Mouse (Mus musculus) kidney, postnatal 36 days (tissue): ENCODE data around the gene Gmpr.

Experiments
- DNase-seq, 2 experiments: peaks; one replicate each; pipeline ENCODE4 v3.0.0; 2021 to 2022; ENCODE audit warnings: mixed read lengths in 2 of 2

Gmpr gene

DNA sequence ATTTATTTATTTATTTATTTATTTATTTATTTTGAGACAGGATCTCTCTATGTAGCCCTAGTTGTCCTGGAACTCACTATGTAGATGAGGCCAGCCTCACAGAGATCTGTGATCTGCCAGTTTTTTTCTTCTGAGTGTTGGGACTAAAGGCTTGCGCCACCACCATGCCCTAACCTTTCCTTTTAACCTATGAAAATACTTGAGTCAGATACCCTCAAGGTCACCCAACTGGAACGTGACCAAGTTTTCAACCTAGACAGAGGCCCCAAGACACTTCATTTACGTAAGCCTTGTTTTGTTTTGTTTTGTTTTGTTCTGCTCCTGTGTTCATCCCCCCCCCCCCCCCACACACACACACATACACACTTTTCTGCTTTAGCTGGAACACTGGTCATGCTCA is 1.7 kb upstream of the Gmpr start:
- no peak for DNase-seq

DNA sequence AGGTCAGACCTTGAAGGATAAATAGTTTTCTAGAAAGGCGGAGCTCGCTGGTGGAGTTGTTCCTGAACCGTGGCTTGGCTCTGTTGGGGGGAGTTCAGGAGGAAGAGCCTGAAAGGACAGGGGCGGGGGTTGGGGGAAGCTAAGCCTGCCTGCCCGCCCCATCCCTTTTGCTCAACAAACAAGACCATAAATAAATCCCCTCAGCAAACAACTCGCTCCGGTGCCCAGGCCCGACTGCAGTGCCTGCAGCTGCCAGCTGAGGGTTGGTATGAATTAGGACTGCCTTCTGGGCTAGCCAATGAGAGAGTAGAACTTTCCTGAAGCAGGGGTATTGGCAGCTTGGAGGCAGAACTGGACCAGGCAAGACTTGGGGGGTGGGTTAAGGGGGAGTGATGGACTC is 1.3 kb downstream of the Gmpr start:
- DNase-seq: peak; percentile 85 to 86

DNA sequence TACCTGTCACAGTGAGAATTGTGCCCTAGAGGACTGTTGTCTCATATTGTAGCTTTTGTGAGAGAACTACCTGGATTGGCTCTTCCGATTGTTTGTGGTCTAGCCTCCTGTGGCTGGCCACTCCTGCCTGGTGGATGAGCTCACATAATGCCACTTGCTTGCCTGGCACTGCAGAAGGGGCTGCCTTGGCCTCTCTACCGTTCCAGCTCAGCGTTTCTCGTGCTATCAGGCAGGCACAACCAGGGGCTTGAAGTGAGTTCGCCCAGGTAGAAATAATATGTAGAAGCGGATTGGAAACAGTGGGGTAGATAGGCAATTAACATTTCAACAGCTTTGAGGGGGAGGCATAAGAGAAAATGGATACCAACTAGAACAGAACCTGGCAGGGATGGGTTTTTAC is 2.1 kb downstream of the Gmpr start:
- no peak for DNase-seq

DNA sequence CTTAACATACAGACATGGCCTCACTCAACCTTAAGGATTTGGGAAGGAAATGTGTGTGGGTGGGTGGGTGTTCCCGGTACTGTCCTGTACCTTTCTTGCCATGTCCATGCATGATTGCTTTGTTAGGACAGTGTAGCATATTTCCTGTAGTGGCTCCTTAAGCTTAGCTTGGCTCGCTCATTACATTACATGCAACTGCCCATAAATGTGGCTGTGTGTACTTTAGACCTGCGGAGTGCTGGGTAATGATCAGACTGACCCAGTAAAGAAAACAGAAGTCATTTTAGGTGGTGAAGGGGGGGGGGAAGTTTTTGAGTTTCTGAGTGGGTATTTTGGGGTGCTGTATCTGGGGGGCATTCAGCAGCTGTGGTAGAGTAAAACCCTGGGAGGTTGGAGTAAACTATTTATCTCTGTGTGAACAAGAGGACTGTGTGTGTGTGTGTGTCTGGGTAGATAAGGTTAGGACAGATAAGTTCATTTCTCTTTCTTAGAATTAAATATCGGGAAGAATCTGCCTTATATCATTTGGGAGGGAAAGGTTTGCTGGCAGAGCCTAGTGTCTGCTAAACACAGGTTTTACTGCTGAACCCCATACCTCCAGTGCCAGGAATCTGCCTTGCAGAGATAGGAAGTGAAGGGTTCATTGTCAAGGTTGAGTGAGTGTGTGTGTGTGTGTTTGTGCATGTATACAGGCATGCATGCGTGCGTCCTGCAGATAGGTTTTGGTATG is 4.6 kb downstream of the Gmpr start:
- DNase-seq: peak; percentile 36 to 50

DNA sequence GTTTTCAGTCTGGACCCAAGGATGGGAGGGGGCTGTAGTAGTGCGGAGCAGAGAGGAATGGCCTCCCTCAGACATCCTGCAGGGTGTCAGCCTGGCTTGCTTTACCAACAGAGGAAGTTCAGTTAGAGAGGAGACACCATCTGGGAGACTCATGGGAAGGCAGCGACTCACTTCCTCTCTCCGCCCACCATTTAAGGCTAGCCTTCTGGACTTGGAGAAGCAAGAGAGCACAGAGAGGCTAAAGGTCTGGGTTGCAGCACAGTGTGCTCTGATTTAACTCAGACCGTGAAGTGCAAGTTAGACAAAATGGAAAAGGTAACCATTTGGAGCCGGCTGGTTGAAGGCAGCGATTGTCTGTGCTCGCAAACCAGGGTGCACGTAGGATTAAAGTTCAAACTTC is 5.3 kb downstream of the Gmpr start:
- peak; percentile 73 to 78 for DNase-seq

DNA sequence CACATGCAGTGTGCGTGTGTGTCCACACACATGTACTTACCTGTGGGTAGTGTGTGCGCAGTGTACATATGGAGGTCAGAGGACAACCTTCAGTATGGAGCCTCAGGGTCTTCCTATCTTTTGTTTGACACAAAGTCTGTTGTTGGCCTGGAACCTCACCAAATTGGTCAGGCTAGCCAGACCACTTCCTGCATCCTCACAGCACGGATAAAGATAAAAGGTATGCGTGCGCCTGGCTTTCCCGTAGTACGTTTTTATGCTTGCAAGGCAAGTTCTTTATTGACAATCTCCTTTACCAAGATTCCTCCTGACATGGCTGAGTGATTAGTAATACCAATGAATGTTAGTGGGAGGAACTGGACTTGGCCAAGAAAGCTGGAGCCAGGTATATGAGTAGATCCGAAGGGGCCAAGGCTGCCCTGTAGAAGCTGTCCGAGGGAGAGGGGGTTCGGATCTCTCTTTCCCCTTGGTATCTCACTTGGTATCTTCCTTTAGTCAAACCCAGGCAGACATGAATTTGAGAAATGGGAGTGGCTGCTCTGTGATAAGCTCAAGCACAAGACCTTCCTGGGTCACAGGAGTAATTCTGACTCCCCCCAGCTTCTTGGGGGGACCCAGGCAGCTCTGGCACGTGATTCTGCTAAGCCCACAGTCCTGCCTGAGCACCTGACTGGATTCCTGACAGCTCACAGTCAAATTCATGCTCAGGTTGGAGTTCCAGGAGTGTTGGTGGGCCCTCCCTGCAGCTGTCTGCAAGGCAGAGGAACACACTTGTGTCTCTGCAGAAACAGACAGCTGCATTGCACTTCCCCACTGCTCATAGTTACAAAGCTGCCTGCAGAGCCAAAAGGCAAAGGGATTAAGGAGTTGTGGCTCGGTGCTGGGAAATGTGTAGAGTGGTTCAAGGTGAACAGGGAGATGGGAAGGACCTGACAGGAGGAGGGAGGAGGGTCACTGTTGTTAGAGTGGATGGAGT is 6.1 kb downstream of the Gmpr start:
- no peak for DNase-seq

DNA sequence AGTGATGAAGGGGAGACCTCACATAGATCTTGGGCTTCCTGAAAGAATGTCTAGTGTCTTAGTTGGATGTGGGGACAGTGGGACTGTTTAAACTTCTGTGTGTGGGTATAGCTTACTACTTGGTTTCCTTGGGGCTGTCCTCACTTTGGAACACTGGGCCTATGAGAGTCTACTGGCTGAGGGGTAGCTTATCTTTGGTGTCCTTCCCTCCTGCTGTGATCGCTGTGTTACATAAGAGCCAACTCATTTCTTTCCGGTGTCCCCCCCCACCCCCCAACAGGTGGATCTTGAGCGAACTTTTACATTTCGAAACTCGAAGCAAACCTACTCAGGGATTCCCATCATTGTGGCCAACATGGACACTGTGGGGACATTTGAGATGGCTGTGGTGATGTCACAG is 6.9 kb downstream of the Gmpr start:
- DNase-seq: no peak

DNA sequence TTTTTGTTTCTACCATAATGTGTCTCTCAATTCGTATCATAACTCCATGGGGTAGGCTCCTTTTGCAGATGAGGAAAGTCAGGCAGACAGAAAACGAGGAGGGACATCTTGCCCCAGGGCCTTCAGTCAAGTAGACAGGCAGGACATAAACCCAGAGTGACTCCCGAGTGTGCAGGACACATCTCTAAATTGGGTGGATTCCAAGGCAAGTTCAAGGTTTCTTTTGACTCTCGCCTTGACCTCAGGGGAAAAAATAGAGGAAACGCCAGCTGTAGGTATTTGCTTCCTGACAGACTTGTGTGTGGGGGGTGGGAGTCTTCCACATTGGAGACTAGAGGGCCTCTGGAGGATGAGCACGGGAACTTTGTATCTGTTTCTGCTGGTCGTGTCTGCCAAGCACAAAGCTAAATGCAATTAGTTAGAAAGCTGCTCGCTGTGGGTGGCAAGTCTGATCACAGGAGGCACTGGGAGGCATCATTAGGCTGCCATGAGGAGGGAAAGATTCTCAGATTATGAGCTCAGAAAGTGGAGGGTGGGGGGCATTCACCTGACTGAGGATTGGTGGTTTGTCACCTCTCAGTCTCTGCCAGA is 7.7 kb downstream of the Gmpr start:
- DNase-seq: no peak

DNA sequence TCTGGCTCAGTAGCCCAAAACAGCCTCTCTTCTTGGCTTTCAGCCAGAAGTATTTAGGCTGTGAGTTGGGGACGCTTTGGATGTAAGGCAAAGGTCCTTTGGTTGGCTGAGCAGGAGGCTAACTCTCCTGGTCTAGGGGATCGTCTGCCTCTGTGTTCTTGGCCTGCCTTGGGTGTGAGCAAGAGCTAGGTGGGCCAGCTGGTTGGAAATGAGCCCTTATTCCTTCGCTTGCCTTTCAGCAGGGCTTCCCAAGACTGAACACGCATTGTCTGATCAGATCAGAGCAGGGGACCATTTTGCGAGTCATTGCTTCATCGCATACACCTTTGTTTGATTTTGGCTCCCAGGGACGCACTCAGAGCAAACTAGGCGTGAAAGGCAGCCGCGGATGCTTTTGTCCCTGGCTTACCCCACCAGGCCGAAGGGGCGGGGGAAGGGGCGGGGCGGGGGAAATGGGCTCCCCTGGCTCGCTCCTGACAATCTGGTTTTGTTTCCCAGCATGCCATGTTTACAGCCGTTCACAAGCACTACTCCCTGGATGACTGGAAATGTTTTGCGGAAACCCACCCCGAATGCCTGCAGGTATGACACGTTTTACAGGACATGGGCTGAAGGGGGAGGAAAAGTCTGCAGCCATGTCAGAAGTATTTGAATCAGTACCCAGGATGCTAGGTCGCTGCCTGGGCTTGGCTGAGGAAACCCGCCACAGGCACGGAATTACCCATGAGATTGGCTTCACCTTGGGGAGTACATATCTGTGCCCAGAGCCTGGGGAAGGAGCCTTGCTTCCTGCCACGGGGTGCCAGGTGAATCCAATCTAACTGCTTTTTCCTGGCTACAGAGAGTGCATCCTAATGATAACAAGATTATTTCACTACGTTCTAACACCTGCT is 9.5 kb downstream of the Gmpr start:
- peak; percentile 49 to 74 for DNase-seq

DNA sequence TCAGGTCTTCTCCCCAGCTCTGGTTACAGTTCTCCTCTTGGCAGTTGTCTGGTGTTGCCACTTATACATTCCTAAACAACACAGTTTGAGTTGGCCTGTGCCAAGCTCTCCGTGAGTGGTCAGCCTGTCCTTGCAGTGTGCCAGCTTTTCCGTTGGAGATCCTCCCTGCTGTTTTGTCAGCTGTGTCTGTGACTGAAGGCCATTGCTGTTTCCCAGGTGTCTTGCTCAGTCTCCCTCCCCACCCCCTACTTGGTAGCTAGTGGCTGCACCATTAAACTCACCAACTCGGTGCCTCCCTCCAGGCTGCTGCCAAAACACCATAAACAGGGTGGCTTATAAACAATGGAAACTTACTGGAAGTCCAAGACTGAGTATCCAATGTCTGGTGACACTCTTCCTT is 17.1 kb downstream of the Gmpr start:
- DNase-seq: peak; percentile 52 to 73

DNA sequence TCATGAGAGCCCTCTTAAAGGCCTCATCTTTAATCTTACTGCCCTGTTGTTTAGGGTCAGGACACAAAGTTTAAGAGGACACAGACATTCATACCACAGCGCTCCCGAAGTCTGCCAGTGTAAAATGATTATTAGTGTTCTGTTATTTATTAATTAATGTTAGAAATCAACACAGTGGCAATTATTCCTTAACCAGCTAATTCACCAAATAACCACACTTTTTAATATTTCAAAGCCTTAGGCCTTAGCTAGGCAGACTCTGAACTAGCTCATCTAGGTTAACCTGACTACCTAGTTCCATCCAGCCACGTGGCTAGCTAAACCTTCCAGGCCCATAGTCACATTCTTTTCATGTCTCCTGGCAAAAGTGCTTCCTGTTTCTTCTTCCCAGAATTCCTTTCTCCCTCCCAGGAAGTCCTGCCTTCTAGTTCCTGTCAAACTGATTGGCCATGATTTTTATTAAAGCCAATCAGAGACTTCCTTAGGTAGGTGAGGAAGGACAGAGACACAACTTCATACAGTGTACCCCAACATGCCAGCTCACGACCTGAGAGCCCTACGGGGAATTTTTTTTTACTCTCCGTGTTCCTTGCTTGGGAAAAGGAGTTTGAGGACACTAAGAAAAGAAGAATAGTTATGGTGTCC is 17.7 kb downstream of the Gmpr start:
- DNase-seq: no peak

DNA sequence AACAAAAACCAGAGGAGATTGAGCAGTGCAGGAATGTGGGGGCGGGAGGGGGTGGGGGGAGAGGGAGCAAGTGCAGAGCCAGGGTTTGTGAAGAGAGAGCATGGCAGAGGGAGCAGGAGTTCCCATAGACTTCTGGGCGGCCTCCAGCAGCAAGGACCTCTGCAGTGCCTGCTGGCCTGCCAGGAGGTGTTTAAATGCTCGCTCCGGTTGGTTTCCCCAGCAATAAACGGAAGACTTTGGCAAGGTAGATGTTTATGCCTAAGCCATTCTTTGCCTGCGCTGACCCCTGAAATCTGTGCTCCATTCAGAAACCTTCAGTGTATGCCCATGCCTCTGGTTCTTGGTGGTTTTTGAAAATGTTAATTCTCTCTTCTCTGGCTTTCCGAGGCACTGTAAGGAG is 19.0 kb downstream of the Gmpr start:
- DNase-seq: peak; percentile 84 to 90

DNA sequence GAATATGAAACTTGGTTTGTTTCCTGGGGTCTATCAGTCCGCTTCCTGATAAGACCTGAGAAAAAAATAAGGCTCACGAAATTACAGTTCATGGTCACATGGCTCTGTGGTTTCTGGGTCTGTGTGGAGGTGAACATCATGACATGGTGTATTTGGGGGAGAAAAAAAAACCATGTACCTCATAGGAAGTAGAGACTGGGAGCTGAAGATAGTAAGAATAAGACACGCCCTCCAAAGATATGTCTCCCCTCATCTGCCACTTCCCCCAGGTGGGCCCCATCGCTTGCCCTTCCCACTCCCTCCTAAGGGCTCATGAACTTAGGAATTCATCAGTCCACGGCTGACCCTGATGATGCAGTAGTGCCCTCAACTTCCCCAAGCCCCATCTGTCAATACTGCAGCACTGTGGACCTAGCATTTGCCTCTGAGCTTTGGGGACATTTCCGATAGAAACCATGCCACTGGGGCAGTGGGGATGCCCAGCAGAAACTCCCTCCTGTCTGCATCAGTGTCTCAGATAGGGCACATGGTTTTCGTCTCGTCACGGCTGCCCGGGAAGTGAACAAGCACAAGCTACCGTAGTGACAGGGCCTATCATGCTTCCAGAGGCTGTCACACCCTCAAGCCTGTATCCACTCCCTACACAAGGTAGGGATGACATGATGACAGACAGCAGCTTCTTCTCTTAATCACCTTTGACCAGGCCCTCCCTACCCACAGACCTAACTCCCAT is 20.2 kb downstream of the Gmpr start:
- no peak for DNase-seq

DNA sequence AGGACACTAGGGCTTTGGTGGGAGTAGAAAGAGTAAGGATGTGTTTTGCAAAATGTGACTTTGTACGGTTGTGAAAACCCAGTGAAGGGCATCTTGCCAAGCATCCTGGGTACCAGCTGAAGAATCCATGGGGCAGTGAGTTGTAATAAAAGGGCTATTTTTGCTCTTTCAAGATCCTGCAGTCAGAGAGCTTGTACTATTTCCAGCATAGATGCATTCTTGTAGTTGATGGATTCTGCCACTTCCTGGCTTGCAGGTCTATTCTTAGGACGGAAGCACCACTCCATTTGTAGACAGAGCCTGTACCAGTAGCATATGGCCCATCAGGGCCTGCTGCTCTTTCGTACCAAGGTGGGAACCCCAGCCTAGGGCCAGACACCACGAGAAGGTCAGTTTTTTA is 21.5 kb downstream of the Gmpr start:
- DNase-seq: no peak

DNA sequence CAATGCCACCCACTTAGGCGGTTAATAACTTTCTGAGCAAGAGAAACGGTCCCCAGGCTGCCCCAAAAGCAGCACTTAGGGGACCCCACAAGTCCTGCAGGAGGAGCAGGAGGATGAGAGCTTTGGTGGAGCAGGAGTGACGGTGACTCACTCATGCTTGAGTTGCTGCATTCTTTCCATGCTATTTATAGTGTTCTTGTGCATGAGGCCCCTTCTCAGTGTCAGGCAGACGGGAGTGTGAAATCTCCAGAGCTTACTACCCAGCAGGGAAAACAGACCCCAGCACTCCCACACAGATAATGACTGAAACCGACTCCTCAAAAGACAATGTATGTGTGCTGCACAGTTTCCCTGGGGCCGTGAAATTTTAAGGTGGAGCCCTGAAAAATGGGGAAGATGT is 23.5 kb downstream of the Gmpr start:
- no peak for DNase-seq

DNA sequence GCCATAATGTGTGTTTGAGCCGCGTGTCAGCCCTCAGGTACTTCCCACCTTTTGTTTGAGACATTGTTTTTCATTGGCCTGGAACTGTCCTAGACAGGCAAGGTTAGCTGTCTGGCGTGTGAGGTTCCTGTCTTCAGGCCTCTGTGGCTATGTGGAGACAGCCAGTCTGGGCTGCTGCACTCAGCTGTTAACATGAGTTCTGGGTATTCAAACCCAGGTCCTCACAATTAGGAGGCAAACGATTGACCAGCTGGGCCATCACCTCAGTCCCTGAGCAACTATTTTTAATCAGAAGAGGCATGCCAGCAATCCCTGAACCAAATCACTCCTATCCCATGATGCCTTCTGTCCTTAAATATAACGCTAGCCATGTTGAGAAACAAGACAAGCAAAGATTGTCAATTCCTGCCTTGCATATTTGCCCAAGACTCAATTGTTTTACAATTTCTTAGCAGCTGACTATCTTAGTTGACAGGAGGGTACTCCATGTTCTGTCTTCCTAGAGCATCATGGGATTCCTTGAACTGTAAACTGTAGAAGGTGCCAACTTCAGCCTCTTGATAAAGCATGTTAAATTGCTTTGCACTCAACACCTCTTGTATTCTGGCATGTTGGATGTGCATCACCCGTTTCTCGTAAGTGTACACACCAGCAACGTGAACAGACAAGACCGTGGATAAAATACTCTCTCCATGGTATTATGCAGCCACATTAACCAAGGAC is 28.6 kb downstream of the Gmpr start:
- no peak for DNase-seq

DNA sequence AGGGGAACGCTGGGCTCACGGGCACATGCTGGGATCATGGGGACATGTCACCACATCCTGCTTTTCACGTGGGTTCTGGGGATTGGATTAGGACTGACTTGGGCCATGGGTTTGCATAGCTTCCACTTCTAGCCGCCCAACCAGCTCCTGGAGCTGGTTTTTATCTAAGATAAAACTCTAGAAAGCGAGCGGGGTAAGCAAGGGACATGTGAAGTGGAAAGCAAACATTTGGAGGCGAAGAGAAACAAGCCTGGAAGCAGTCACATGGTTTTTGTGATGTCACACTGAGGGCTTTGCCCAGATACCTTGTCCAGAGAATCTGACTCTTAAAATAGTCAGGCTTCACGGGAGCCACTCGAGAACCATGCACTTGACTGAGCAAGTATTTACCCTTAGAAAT is 29.9 kb downstream of the Gmpr start:
- DNase-seq: no peak

DNA sequence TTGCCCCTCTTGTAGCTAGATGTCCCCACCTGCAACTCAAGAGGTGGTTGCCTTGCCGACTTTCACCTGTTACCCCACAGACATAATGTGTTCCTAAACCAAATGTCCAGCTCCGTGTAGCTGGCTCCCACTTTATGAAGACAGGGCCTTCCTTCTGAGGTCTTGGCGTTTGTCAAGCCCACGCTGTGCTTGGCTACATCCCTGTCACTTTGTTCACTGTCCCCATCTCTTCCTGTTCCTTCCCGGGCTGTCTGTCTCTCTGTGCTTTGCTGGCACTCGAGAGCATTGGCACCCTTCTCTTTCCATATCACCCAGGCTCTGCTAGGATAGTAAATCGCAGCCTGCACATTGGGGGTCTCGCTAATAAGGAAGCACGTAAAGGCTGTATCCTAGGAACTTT is 30.8 kb downstream of the Gmpr start:
- no peak for DNase-seq

DNA sequence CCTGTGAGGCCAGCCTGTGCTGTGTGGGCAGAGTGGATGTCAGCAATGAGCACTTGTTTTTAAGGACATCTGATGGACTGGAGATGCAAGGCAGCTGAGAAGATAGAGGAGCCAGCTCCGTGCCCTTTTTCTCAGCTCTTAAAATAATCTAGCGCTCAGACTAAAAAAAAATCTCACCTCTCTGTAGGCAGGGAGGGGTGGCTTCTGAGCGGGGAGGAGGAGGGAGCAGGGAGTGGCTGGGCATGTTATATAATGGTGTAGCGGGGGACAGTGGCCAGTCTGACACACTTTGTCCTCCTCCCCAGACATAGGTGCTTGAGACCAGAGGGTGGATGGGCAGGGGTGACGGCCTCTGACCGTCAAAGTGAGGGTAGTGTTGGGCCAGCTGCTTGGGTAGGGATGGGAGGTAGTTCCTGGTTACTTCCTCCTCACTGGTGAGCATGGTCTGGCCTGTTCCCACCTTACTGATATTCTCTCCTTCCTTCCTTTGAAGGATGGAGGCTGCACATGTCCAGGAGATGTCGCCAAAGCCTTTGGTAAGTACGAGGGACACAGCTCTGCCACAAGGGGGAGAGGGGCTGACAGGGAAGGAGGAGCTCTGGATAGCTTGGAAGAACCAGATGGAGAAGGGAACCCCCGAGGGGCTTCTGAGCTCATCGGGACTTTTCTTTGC is 31.4 kb downstream of the Gmpr start:
- peak; percentile 41 to 68 for DNase-seq

DNA sequence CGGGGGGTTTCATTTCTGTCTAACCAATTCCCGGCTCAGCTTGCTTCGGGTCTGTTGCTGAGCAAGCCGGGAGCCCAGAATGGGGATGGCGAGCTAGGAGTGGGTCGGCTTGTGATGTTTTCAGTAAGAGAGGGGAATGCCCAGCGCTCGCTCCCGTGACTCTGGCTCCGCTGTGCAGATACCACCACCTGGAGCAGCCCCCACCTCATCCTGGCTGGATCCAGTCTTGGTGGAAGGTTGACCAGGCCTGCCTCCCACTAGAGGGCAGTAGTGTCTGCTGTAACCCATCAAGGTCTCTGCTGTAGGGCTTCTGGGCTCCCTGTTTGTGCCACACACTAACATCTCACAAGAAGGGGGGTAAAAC is 31.9 kb downstream of the Gmpr start:
- DNase-seq: peak; percentile 73 to 86
